Mouse (Mus musculus) heart, embryonic 10.5 days (tissue): ENCODE data around the gene Duox2. TPM values are rescaled to one million over a fixed set of nuclear protein-coding genes. Genes with fewer than 3 reads are reported as not detected.
"Not testable (repeated sequence)": the region's sequence is repeated elsewhere in the genome, so short reads cannot be mapped to it uniquely, and the experiment has no call there.

Experiments used
- DNase-seq: peaks from one replicate; pipeline ENCODE4 v3.0.0-alpha.2; 2017; ENCODE audit warnings: low spot score
- H3K27ac ChIP-seq: fragments of 300-500 bp; sonication (generic); 2 replicates; pipeline ENCODE4 v1.5.1; 2016; ENCODE audit warnings: mild to moderate bottlenecking
- H3K27me3 ChIP-seq: fragments of 300-500 bp; sonication (generic); 2 replicates; pipeline ENCODE4 v1.6.1; 2016; ENCODE audit warnings: mild to moderate bottlenecking; ENCODE audit not compliant: poor library complexity, insufficient read depth, severe bottlenecking
- H3K36me3 ChIP-seq: fragments of 300-500 bp; sonication (generic); 2 replicates; pipeline ENCODE4 v1.6.1; 2016; ENCODE audit warnings: mild to moderate bottlenecking, moderate library complexity
- H3K4me1 ChIP-seq: fragments of 300-500 bp; sonication (generic); 2 replicates; pipeline ENCODE4 v1.6.1; 2016; ENCODE audit warnings: mild to moderate bottlenecking
- H3K4me3 ChIP-seq: fragments of 300-500 bp; sonication (generic); 2 replicates; pipeline ENCODE4 v1.5.1; 2016; ENCODE audit warnings: mild to moderate bottlenecking, moderate library complexity
- H3K9me3 ChIP-seq: fragments of 300-500 bp; sonication (generic); 2 replicates; pipeline ENCODE4 v1.6.1; 2016; ENCODE audit warnings: mild to moderate bottlenecking, moderate library complexity
- WGBS: fragments of 180-500 bp; shearing (Covaris S2); methylation state at CpG from one replicate; pipeline ENCODE4 v1.1.7; 2016; 5-methylcytosine and 5-hydroxymethylcytosine counted together
- polyA plus RNA-seq: library from polyadenylated mRNA; unstranded; fragments of >200 nt; fragmentation: Nextera tagmentation; extraction: Ambion mirVana; gene quantifications from 2 replicates; pipeline ENCODE4 v1.2.1, GENCODE M21; 2016

Gene Duox2
- not detected in 2 replicates for polyA plus RNA-seq

DNA sequence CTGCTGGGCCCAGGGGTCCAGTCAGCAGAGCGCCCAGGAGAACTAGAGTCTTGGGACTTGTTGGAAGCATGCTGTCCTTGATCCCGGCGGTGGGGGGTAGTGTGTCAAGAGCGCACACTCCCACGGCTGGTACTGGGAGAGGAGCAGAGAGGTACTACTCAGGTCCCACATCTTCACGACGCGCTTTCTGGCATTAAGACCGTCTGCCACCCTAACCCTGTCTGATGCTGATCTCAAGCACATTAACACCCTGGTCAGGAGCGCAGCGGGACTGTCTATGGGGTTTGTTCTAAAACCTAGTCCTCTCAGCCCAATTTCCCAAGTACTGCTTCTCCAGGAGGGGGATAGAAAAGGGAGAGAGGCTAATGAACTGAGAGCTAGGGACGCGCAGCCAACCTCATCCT, at the start of gene Duox2:
TSS of gene Duox2 (minus strand) at position 354 of the 404 bp plus-strand sequence.
- H3K4me3 ChIP-seq, result peak within 1 kb of the TSS; percentile 57
- H3K27me3 ChIP-seq, result peaks cover 100% of the 10 kb centered on the region
- no peak within 1 kb of the TSS for H3K27ac ChIP-seq
- H3K4me1 ChIP-seq, result peaks cover 45% of the 10 kb centered on the region
- no peaks in the 10 kb centered on the region for H3K9me3 ChIP-seq
- no peak for DNase-seq
- 3% methylated on average over 13 of the region's 13 CpGs for WGBS
- no peaks in the 10 kb centered on the region for H3K36me3 ChIP-seq

DNA sequence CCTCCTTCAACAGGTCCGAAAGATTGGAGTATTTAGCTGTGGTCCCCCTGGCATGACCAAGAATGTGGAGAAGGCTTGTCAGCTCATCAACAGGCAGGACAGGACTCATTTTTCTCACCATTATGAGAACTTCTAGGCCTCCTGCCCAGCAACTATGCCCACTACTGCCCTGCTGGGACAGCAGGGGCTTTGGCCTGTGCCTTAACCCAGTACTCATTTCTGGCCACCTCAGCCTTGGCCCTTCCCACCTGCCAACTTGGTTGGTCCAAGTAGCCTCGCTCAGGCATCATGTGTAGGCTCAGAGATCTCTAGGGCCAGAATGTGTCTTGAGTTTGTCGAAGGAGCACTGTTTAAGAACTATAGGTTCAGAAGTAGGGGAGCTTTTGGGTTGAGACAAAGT, 49.0 kb upstream of the Duox2 start:
- DNase-seq, result no peak
- 85% methylated on average over 3 of the region's 3 CpGs for WGBS
- H3K27ac ChIP-seq, result no peak overlapping the region
- no peak overlapping the region for H3K4me3 ChIP-seq
- no peaks in the 10 kb centered on the region for H3K9me3 ChIP-seq
- H3K4me1 ChIP-seq, result peaks cover 15% of the 10 kb centered on the region
- H3K36me3 ChIP-seq, result no peaks in the 10 kb centered on the region
- H3K27me3 ChIP-seq, result peaks cover 11% of the 10 kb centered on the region; the same call in 1 of the 2 replicates

DNA sequence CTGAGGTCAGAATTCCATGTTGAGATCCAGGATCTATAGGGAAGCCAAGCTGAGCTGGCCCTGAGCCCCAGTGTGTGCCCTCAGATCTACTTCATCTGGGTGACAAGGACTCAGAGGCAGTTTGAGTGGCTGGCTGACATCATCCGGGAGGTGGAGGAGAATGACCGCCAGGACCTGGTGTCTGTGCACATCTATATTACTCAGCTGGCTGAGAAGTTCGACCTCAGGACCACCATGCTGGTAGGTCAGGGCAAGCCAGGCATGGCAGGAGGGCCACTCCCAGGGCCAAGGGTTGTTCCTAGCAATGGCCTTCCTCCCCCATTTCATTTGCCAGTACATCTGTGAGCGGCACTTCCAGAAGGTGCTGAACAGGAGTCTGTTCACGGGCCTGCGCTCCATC, 47.9 kb upstream of the Duox2 start:
- not testable (repeated sequence) for DNase-seq, H3K9me3 ChIP-seq, H3K36me3 ChIP-seq, H3K4me3 ChIP-seq, H3K27ac ChIP-seq
- Histone ChIP-seq H3K4me1 (peaks cover 15% of the 10 kb centered on the region), H3K27me3 (peaks cover 11% of the 10 kb centered on the region; the same call in 1 of the 2 replicates)
- WGBS, result 81% methylated on average over 6 of the region's 6 CpGs

DNA sequence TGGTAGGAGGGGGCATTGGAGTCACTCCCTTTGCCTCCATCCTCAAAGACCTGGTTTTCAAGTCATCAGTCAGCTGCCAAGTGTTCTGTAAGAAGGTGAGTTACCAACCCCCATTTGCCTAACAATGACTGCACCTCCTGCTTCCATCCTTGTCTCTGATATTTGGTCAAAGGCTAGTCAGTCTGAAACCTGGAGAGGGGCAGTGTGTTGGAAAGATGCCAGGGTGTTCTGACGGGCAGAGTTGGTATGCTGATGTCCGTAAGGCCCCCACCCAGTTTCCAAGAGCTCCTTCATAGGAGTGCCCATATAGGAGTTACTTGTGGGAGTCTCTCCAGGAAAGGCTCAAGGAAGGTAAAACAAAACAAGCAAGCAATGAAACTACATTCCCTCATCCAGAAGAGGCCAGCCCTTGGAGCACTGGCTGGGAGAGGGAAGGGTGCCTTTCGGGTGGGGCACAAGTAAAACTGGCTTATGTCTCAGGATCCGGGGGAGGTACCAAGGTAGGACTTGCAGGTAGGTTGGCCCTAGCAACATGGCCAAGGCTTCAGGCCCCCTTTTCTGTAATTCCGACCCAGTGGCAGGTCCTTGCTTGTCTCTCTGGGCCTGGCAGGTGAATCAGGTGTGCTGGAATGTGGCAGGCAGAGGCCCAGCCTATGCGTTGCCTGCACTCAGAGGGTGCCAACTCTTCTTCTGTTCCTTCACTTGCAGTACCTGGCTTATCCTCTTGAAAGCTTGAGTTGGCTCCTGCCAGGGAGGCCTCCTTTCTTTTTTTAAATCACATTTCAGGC, 47.1 kb upstream of the Duox2 start:
- DNase-seq, result no peak
- H3K36me3 ChIP-seq, result no peaks in the 10 kb centered on the region
- peaks cover 15% of the 10 kb centered on the region for H3K4me1 ChIP-seq
- no peak overlapping the region for H3K27ac ChIP-seq
- WGBS, result 77% methylated on average over 6 of the region's 6 CpGs
- H3K9me3 ChIP-seq, result no peaks in the 10 kb centered on the region
- peaks cover 11% of the 10 kb centered on the region; the same call in 1 of the 2 replicates for H3K27me3 ChIP-seq
- no peak overlapping the region for H3K4me3 ChIP-seq

DNA sequence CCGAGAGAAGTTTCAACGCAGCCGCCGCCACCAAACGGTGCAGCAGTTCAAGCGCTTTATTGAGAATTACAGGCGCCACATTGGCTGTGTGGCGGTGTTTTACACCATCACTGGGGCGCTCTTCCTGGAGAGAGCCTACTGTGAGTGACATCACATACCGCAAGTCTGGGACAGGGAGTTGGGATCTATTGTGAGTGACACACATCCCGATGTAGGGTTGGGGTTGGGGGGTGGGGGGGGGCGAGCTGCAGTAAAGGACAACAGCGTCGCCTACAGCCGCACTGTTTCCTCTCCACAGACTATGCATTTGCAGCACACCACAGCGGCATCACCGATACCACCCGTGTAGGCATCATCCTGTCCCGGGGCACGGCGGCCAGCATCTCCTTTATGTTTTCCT, 39.0 kb upstream of the Duox2 start:
- peaks cover 12% of the 10 kb centered on the region for H3K27me3 ChIP-seq
- no peak for DNase-seq
- WGBS, result 51% methylated on average over 21 of the region's 21 CpGs
- H3K4me3 ChIP-seq, result no peak overlapping the region
- H3K27ac ChIP-seq, result no peak overlapping the region
- H3K36me3 ChIP-seq, result no peaks in the 10 kb centered on the region
- H3K4me1 ChIP-seq, result peaks cover 14% of the 10 kb centered on the region
- H3K9me3 ChIP-seq, result no peaks in the 10 kb centered on the region

DNA sequence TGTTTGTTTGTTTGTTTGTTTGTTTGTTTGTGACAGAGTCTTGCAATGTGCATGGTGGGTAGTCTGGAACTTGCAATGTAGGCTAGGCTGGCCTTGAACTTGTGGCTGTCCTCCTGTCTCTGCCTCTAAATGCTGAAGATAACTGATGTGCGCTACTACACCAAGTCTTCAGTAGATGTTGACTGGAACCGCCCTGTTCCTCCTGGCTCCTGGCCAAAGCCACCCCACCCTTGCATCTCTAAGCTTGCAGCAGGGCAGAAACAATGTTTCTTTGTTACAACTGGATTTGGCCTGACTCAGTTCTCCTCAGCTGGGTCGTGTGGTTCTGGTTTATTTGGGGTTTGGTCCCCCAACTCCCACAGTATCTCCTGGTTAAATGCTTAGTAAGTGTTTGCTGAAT, 35.9 kb upstream of the Duox2 start:
- DNase-seq, result no peak
- no peak overlapping the region for H3K27ac ChIP-seq
- WGBS, result 64% methylated on average over 3 of the region's 3 CpGs
- peaks cover 12% of the 10 kb centered on the region for H3K27me3 ChIP-seq
- H3K36me3 ChIP-seq, result no peaks in the 10 kb centered on the region
- H3K4me1 ChIP-seq, result peaks cover 14% of the 10 kb centered on the region
- H3K4me3 ChIP-seq, result no peak overlapping the region
- no peaks in the 10 kb centered on the region for H3K9me3 ChIP-seq

DNA sequence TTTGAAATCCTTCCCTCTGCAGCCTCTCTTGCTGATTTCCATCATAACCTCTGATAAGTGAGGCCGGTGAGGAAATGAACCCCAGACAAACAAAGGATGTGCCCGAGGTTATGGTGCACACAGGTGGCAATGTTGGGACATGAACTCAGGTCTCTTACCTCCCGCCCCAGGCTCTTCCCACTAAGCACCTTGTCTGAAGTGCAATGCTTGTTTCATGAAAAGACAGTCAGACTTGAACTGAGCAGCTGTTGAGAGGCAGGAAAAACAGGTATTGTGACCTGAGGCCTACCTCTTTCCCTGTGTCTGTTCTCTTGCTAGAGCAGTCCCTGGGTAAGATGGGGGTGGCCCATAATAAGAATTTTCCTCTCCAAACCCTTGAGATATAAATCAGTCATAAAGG, 34.0 kb upstream of the Duox2 start:
- Histone ChIP-seq H3K27me3 (peaks cover 4% of the 10 kb centered on the region; the same call in 1 of the 2 replicates), H3K9me3 (no peaks in the 10 kb centered on the region), H3K4me1 (peaks cover 11% of the 10 kb centered on the region), H3K36me3 (no peaks in the 10 kb centered on the region), H3K27ac (no peak overlapping the region), H3K4me3 (no peak overlapping the region)
- 75% methylated on average over 3 of the region's 3 CpGs for WGBS
- no peak for DNase-seq

DNA sequence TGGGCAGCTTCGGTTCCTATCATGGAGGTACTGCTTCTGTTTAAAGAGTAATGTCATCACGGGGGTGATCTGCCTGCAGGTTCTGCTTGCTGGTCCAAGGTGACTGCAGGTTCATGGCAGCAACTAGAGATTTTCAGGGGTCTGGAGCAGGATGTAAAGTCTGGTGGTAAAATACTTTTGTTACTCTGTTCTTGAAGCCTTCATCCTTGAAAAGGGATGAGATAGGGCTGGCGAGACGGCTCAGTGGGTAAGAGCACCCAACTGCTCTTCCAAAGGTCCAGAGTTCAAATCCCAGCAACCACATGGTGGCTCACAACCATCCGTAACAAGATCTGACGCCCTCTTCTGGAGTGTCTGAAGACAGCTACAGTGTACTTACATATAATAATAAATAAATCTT, 32.1 kb upstream of the Duox2 start:
- H3K27me3 ChIP-seq, H3K27ac ChIP-seq, H3K4me3 ChIP-seq, H3K4me1 ChIP-seq, DNase-seq, H3K9me3 ChIP-seq, H3K36me3 ChIP-seq: not testable (repeated sequence)
- 78% methylated on average over 6 of the region's 6 CpGs for WGBS

DNA sequence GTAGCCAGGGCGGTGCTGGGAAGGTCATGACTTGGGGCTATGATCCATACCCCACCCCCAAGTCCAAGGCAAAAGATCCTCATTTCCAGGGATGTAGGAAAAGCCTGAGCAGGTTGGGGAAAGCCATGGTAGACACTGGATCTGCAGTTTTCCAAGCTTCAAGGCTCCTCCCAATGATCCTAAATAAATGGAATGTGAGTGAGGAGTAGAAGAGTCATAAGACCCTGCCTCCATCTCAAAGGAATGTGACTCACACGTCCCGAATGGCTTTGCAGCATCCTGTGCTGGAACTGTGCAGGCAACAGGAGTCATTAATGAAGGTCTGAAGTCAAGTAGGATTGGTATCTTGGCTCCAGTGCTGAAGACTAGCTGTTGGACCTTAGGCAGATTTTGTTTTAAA, 29.7 kb upstream of the Duox2 start:
- no peak for DNase-seq
- Histone ChIP-seq H3K27me3 (no peaks in the 10 kb centered on the region), H3K27ac (no peak overlapping the region), H3K4me1 (no peaks in the 10 kb centered on the region), H3K4me3 (no peak overlapping the region), H3K9me3 (no peaks in the 10 kb centered on the region), H3K36me3 (no peaks in the 10 kb centered on the region)
- WGBS, result 52% methylated on average over 3 of the region's 3 CpGs

DNA sequence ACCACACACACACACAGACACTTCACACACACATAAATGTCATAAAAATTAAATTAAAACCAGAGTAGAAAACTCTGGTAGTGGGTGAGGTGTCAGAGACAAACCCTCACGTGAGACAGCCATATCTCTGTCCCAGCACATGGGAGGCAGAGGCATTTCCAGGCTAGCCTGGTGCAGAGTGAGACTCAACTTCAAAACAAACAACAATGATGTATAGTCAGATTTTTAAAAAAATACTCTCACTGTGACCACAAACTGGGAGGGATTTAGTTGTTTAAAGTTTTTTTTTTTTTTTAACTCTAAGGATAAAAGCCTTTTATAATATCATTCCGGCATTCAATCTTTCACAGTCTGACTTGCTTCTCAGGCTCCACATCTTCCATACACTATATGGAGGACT, 27.1 kb upstream of the Duox2 start:
- Histone ChIP-seq H3K36me3 (no peaks in the 10 kb centered on the region), H3K4me3 (no peak overlapping the region), H3K9me3 (no peaks in the 10 kb centered on the region), H3K27me3 (no peaks in the 10 kb centered on the region), H3K27ac (no peak overlapping the region), H3K4me1 (no peaks in the 10 kb centered on the region)
- WGBS, result 61% methylated on average over 2 of the region's 2 CpGs
- no peak for DNase-seq

DNA sequence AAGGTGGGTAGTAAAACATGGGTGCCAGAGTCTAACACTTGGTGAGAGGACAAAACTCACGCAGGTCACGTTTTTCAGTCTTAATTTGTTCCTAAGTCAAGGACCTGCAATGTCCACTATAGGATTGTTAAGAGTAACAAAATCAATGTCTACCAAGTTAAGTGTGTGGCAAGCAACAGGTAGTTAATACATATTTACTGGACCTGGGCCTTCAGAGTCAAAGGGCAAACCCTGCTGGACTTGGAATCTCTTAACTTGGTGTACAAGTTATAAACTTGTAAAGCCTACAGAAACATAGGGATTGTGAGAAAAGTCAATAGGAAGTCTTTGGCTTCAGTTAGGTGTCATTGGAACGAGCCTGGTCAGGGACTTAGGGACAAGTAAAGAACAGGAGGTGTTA, 26.3 kb upstream of the Duox2 start:
- Histone ChIP-seq H3K36me3 (no peaks in the 10 kb centered on the region), H3K27me3 (no peaks in the 10 kb centered on the region), H3K4me1 (no peaks in the 10 kb centered on the region), H3K27ac (no peak overlapping the region), H3K4me3 (no peak overlapping the region), H3K9me3 (no peaks in the 10 kb centered on the region)
- WGBS, result 77% methylated on average over 3 of the region's 3 CpGs
- DNase-seq, result no peak

DNA sequence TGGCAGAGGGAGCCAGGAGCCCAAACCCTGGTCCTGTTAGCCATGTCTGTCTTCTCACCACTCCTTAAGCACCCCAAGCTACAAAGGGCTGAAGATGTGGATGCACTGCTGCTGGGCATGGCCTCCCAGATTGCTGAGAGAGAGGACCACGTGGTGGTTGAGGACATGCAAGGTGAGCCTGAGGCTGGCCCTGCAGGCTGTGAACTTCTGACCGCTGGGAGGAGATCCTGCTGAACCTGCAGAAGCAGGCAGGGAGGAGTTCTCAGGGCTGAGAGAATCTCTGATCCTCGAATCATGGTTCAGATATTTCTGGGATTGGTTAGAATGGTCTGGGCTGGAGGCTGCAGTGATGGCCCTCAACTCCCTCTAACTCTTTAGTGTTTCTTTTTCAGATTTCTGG, 25.7 kb upstream of the Duox2 start:
- peaks cover 3% of the 10 kb centered on the region for H3K27me3 ChIP-seq
- no peaks in the 10 kb centered on the region for H3K4me1 ChIP-seq
- H3K36me3 ChIP-seq, result no peaks in the 10 kb centered on the region
- DNase-seq, result no peak
- no peaks in the 10 kb centered on the region for H3K9me3 ChIP-seq
- 57% methylated on average over 3 of the region's 3 CpGs for WGBS
- no peak overlapping the region for H3K4me3 ChIP-seq
- H3K27ac ChIP-seq, result no peak overlapping the region

DNA sequence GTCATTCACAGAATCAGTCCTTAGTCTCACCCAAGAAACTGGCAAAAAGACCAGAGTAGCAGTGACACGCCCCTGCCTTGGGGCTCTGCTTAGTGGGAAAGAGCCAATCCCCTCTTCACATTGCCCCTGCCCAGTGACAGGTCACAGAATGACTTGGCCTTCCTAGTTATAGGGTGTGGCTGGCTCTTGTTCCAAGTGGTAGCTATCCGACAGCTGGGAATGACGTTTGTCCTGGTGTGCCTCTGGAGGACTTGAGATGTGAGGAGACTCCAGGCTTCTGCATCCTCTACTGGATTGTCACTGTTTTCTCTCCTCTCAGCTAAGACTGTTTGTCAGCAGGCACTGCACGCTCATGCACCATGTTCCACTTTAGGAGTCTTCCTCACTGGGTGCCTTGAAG, 19.1 kb upstream of the Duox2 start:
- Histone ChIP-seq H3K27me3 (peaks cover 68% of the 10 kb centered on the region), H3K9me3 (no peaks in the 10 kb centered on the region), H3K27ac (no peak overlapping the region), H3K36me3 (no peaks in the 10 kb centered on the region), H3K4me1 (peaks cover 11% of the 10 kb centered on the region), H3K4me3 (no peak overlapping the region)
- 58% methylated on average over 4 of the region's 4 CpGs for WGBS
- no peak for DNase-seq

DNA sequence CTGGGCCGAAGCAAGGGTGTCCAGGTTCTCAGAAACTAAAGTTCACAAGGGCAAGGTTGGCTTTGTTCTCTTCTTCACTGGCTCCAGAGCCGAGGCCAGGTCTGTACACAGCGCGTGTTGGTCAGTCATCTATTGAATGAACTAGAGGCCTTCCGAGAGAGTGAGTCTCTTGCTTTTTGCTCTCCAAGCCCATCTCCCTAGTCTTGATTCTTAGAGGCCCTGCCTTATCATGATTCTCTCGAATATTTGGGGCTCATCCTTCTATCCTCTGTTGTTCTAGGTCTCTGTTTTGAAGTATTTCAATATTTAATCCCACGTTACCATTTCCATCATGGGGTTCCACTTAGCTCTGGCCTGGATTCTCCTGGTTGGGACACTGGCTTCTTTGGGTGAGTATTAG, 17.1 kb upstream of the Duox2 start, which contains the start of gene Duox1:
TSS of gene Duox1 (plus strand) at position 301 of the 400 bp plus-strand sequence.
- no peak for DNase-seq
- H3K9me3 ChIP-seq, result no peaks in the 10 kb centered on the region
- 83% methylated on average over 7 of the region's 7 CpGs for WGBS
- no peak within 1 kb of the TSS for H3K27ac ChIP-seq
- H3K27me3 ChIP-seq, result peaks cover 86% of the 10 kb centered on the region
- peaks cover 11% of the 10 kb centered on the region for H3K4me1 ChIP-seq
- no peaks in the 10 kb centered on the region for H3K36me3 ChIP-seq
- H3K4me3 ChIP-seq, result no peak within 1 kb of the TSS
